Mouse (Mus musculus) liver, postnatal 0 days (tissue): ENCODE data around the gene Ccr8. TPM values are rescaled to one million over a fixed set of nuclear protein-coding genes. Genes with fewer than 3 reads are reported as not detected.
"Not testable (repeated sequence)": the region's sequence is repeated elsewhere in the genome, so short reads cannot be mapped to it uniquely, and the experiment has no call there.

ENCODE experiments used
- ATAC-seq: fragments of 200-750 bp; cut with Nextera tagmentation; 2 replicates; pipeline ENCODE4 v1.8.0; 2017; ENCODE audit warnings: mild to moderate bottlenecking, moderate library complexity
- DNase-seq: peaks from one replicate; pipeline ENCODE4 v3.0.0-alpha.2; 2016
- H3K27ac ChIP-seq: fragments of 300-500 bp; sonication (generic); 2 replicates; pipeline ENCODE4 v1.5.1; 2014; ENCODE audit warnings: antibody characterized with exemption, moderate library complexity, mild to moderate bottlenecking, low read depth
- H3K27me3 ChIP-seq: fragments of 300-500 bp; sonication (generic); 2 replicates; pipeline ENCODE4 v1.6.1; 2014; ENCODE audit warnings: low read length, control low read depth, mixed read lengths; ENCODE audit not compliant: insufficient read depth
- H3K36me3 ChIP-seq: fragments of 300-500 bp; sonication (generic); replicated peaks from 2 replicates; pipeline ENCODE4 v1.6.1; 2014; ENCODE audit warnings: mild to moderate bottlenecking, control low read depth, low read length, moderate library complexity, mixed read lengths; ENCODE audit not compliant: insufficient read depth
- H3K4me1 ChIP-seq: fragments of 300-500 bp; sonication (generic); 2 replicates; pipeline ENCODE4 v1.6.1; 2014; ENCODE audit warnings: antibody characterized with exemption, mild to moderate bottlenecking, control low read depth; ENCODE audit not compliant: insufficient read depth
- H3K4me2 ChIP-seq: fragments of 300-500 bp; sonication (generic); 2 replicates; pipeline ENCODE4 v1.6.1; 2014; ENCODE audit warnings: low read depth, mild to moderate bottlenecking, low read length, moderate library complexity, mixed read lengths
- H3K4me3 ChIP-seq: fragments of 300-500 bp; sonication (generic); 2 replicates; pipeline ENCODE4 v1.5.1; 2014; ENCODE audit warnings: low read depth, low read length
- H3K9ac ChIP-seq: fragments of 300-500 bp; sonication (generic); replicated peaks from 2 replicates; pipeline ENCODE4 v1.6.1; 2014; ENCODE audit warnings: mild to moderate bottlenecking, moderate library complexity
- H3K9me3 ChIP-seq: fragments of 300-500 bp; sonication (generic); 2 replicates; pipeline ENCODE4 v1.6.1; 2016; ENCODE audit warnings: mild to moderate bottlenecking, control low read depth, low read length, mixed read lengths
- CTCF ChIP-seq: sonication (generic); IDR thresholded peaks from 2 replicates; pipeline ENCODE4 v1.5.1; 2016; ENCODE audit warnings: antibody characterized with exemption, low read depth
- EP300 ChIP-seq: IDR thresholded peaks from 2 replicates; pipeline ENCODE4 v1.6.1; 2016; ENCODE audit warnings: antibody characterized with exemption, low read depth, mild to moderate bottlenecking
- WGBS: fragments of 180-500 bp; shearing (Covaris S2); extraction: QIAGEN DNeasy Blood & Tissue Kit; methylation state at CpG from one replicate; pipeline ENCODE4 v1.1.7; 2014; ENCODE audit not compliant: insufficient replicate concordance; 5-methylcytosine and 5-hydroxymethylcytosine counted together
- polyA plus RNA-seq: library from polyadenylated mRNA; unstranded; fragments of >200 nt; fragmentation: Nextera tagmentation; extraction: Ambion mirVana; gene quantifications from 2 replicates; pipeline ENCODE4 v1.2.1, GENCODE M21; 2015

Gene Ccr8
- polyA plus RNA-seq, 1 experiment from 2014 or later: not detected

GRCm38 (mm10) chr9:120098682-120099081 lies 6.8 kb downstream of the Ccr8 start:
- no peak for TF ChIP-seq EP300
- TF ChIP-seq CTCF: peak; percentile 83

DNA sequence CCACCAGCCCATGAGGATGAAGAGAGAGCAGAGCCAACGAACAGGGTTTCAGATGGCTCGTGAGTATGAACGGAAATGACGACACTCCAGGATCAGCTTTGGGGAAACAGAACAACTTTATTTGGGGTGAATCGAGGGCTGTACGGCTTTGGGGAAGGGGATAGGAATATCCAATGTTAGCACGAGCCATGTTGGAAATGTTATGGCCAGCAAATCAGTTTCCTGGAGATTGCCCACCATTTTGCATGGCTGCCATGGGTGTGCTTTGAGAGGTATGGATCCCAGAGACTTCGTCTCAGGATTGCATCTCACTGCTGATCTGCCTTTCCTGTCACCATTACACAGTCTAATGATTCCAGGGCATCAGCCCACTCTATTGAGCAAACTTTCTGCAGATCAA lies 7.4 kb downstream of the Ccr8 start:
- Histone ChIP-seq H3K36me3 (no peaks in the 10 kb centered on the region), H3K4me3 (no peak overlapping the region), H3K9me3 (no peaks in the 10 kb centered on the region), H3K4me1 (no peaks in the 10 kb centered on the region), H3K27ac (no peak overlapping the region), H3K27me3 (no peaks in the 10 kb centered on the region), H3K9ac (no peak overlapping the region), H3K4me2 (no peak overlapping the region)
- ATAC-seq (no peak), DNase-seq (no peak)
- TF ChIP-seq CTCF: no peak
- no peak for TF ChIP-seq EP300
- WGBS: 78% methylated on average over 8 of the region's 8 CpGs

More at GRCm38 (mm10) chr9:120098682-120099081, 6.8 kb downstream of the Ccr8 start:
- no peak overlapping the region for H3K9ac ChIP-seq
- no peak overlapping the region for H3K27ac ChIP-seq
- no peak overlapping the region for H3K4me2 ChIP-seq
- H3K4me1 ChIP-seq: no peaks in the 10 kb centered on the region
- no peaks in the 10 kb centered on the region for H3K9me3 ChIP-seq
- no peaks in the 10 kb centered on the region for H3K36me3 ChIP-seq
- DNase-seq (peak; percentile 73), ATAC-seq (0 out of 2 replicates have a peak, but pooled peaks have one; percentile 43)
- no peaks in the 10 kb centered on the region for H3K27me3 ChIP-seq
- H3K4me3 ChIP-seq: no peak overlapping the region
- 19% methylated on average over 7 of the region's 7 CpGs for WGBS

DNA sequence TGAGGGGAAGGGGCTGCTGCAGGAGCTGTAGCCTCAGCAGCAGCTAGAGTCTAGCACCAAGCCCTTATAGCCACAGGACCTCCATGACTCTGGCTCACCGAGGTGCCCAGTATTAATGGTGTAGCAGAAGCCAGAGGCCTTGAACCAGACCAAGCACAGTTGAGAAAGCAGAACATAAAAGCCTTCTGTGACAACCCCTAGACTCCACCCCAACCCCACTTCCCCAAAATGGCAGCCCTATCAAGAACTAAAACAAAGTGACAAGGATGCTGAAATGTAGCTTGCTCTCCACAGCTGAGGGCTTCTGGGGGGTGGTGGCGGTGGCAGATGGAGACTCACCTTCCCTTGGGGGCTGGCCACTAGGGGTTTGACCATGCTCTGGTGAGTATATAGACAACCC lies 9.3 kb downstream of the Ccr8 start:
- no peak overlapping the region for H3K4me2 ChIP-seq
- ATAC-seq (no peak), DNase-seq (no peak)
- 91% methylated on average over 2 of the region's 2 CpGs for WGBS
- no peaks in the 10 kb centered on the region for H3K9me3 ChIP-seq
- H3K9ac ChIP-seq: no peak overlapping the region
- no peaks in the 10 kb centered on the region for H3K4me1 ChIP-seq
- no peak for TF ChIP-seq EP300
- TF ChIP-seq CTCF: no peak
- H3K27ac ChIP-seq: no peak overlapping the region
- H3K27me3 ChIP-seq: no peaks in the 10 kb centered on the region
- H3K4me3 ChIP-seq: no peak overlapping the region
- H3K36me3 ChIP-seq: no peaks in the 10 kb centered on the region

GRCm38 (mm10) chr9:120108953-120109352 lies 17.0 kb downstream of the Ccr8 start:
- H3K4me2 ChIP-seq, H3K27ac ChIP-seq, H3K9ac ChIP-seq, H3K27me3 ChIP-seq, H3K4me3 ChIP-seq, ATAC-seq, H3K9me3 ChIP-seq, H3K36me3 ChIP-seq: not testable (repeated sequence)
- peak; percentile 15 for DNase-seq
- WGBS: 91% methylated on average over 12 of the region's 12 CpGs
- peaks cover 24% of the 10 kb centered on the region for H3K4me1 ChIP-seq

- Histone ChIP-seq H3K9me3 (no peaks in the 10 kb centered on the region), H3K27ac (peak within 1 kb of the TSS; percentile 100), H3K36me3 (no peaks in the 10 kb centered on the region), H3K4me3 (peak within 1 kb of the TSS; percentile 90), H3K4me2 (peak within 1 kb of the TSS; percentile 87), H3K27me3 (no peaks in the 10 kb centered on the region), H3K9ac (peak within 1 kb of the TSS; percentile 92), H3K4me1 (peaks cover 30% of the 10 kb centered on the region)
- DNase-seq: peak; percentile 99
- WGBS: under 1% methylated on average over 60 of the region's 62 CpGs
- peak; percentile 90 for ATAC-seq
- 0 out of 2 replicates have a peak, but pooled peaks have one; percentile 8 for TF ChIP-seq EP300
- peak; percentile 90 for TF ChIP-seq CTCF
Observed at GRCm38 (mm10) chr9:120110211-120111018, 18.5 kb downstream of the Ccr8 start, which contains the start of gene Slc25a38. Gene Slc25a38, plus strand, starts transcription at chr9:120110374.

GRCm38 (mm10) chr9:120111156-120111945 lies 19.4 kb downstream of the Ccr8 start:
- Histone ChIP-seq H3K27me3 (no peaks in the 10 kb centered on the region), H3K9me3 (no peaks in the 10 kb centered on the region), H3K4me2 (peak overlapping the region; percentile 87), H3K36me3 (no peaks in the 10 kb centered on the region), H3K4me1 (peaks cover 30% of the 10 kb centered on the region), H3K4me3 (peak overlapping the region; percentile 90), H3K9ac (peak overlapping the region; percentile 92), H3K27ac (peak overlapping the region; percentile 100)
- DNase-seq (no peak), ATAC-seq (no peak)
- 67% methylated on average over 15 of the region's 15 CpGs for WGBS
- TF ChIP-seq CTCF: no peak
- no peak for TF ChIP-seq EP300
